Mouse (Mus musculus) intestine, embryonic 16.5 days (tissue): ENCODE data around the gene Cuedc1. TPM values are rescaled to one million over a fixed set of nuclear protein-coding genes. Genes with fewer than 3 reads are reported as not detected.

ENCODE experiments used
- ATAC-seq: fragments of 200-750 bp; cut with Nextera tagmentation; 2 replicates; pipeline ENCODE4 v1.8.0; 2017; ENCODE audit warnings: moderate TSS enrichment, moderate library complexity
- H3K27ac ChIP-seq: fragments of 300-500 bp; sonication (generic); 2 replicates; pipeline ENCODE4 v1.5.1; 2014; ENCODE audit warnings: mild to moderate bottlenecking, low read length
- H3K27me3 ChIP-seq: fragments of 300-500 bp; sonication (generic); replicated peaks from 2 replicates; pipeline ENCODE4 v1.6.1; 2014; ENCODE audit warnings: low read length, control low read depth, mixed read lengths; ENCODE audit not compliant: control insufficient read depth, insufficient read depth
- H3K36me3 ChIP-seq: fragments of 300-500 bp; sonication (generic); 2 replicates; pipeline ENCODE4 v1.6.1; 2014; ENCODE audit warnings: low read length, control low read depth; ENCODE audit not compliant: control insufficient read depth, insufficient read depth
- H3K4me1 ChIP-seq: fragments of 300-500 bp; sonication (generic); 2 replicates; pipeline ENCODE4 v1.6.1; 2014; ENCODE audit warnings: low read length, control low read depth, mixed read lengths; ENCODE audit not compliant: control insufficient read depth, insufficient read depth
- H3K4me2 ChIP-seq: fragments of 300-500 bp; sonication (generic); 2 replicates; pipeline ENCODE4 v1.6.1; 2014; ENCODE audit warnings: low read depth, low read length, control low read depth
- H3K4me3 ChIP-seq: fragments of 300-500 bp; sonication (generic); 2 replicates; pipeline ENCODE4 v1.5.1; 2014; ENCODE audit warnings: mild to moderate bottlenecking, low read length
- H3K9ac ChIP-seq: fragments of 300-500 bp; sonication (generic); 2 replicates; pipeline ENCODE4 v1.6.1; 2014; ENCODE audit warnings: low read depth, low read length
- H3K9me3 ChIP-seq: fragments of 300-500 bp; sonication (generic); 2 replicates; pipeline ENCODE4 v1.6.1; 2016; ENCODE audit warnings: low read length, control low read depth; ENCODE audit not compliant: control insufficient read depth
- WGBS: fragments of 180-500 bp; shearing (Covaris S2); extraction: QIAGEN DNeasy Blood & Tissue Kit; methylation state at CpG from one replicate; pipeline ENCODE4 v1.1.7; 2014; 5-methylcytosine and 5-hydroxymethylcytosine counted together
- polyA plus RNA-seq: library from polyadenylated mRNA; unstranded; fragments of >200 nt; fragmentation: Nextera tagmentation; extraction: Ambion mirVana; gene quantifications from 2 replicates; pipeline ENCODE4 v1.2.1, GENCODE M21; 2015

Gene Cuedc1
- polyA plus RNA-seq, 1 experiment from 2014 or later, result 8.5 TPM

- no peaks in the 10 kb centered on the region for H3K9me3 ChIP-seq
- peaks cover 18% of the 10 kb centered on the region for H3K4me1 ChIP-seq
- H3K27ac ChIP-seq, result no peak overlapping the region
- H3K9ac ChIP-seq, result no peak overlapping the region
- no peaks in the 10 kb centered on the region for H3K36me3 ChIP-seq
- no peak for ATAC-seq
- no peaks in the 10 kb centered on the region for H3K27me3 ChIP-seq
- no peak overlapping the region for H3K4me3 ChIP-seq
- WGBS, result 73% methylated on average over 5 of the region's 5 CpGs
- no peak overlapping the region for H3K4me2 ChIP-seq
Observed at GRCm38 (mm10) chr11:88123021-88123420, 25.2 kb downstream of the Cuedc1 start.

DNA sequence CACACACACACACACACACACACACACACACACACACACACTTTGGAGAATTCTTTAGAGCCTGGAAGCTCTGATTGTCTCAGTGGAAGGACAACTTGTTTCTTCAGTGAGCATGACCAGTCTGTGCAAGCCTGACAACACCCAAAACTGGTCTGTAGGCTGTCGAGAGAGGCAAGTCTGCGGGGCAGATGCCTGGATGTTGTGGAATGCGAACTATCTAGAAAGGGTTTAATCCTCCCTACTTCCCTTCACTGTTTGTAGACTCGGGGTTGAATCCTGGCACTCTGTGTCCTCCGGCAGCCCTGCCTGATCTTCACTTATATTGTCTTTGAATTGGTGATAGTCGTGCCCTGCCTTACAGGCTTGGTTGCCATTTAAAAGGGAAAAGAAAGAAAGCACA lies 25.9 kb downstream of the Cuedc1 start:
- Histone ChIP-seq H3K9me3 (no peaks in the 10 kb centered on the region), H3K4me1 (peaks cover 11% of the 10 kb centered on the region), H3K9ac (no peak overlapping the region), H3K4me2 (no peak overlapping the region), H3K27me3 (no peaks in the 10 kb centered on the region), H3K27ac (no peak overlapping the region), H3K36me3 (no peaks in the 10 kb centered on the region), H3K4me3 (no peak overlapping the region)
- no peak for ATAC-seq
- WGBS, result 24% methylated on average over 6 of the region's 6 CpGs

DNA sequence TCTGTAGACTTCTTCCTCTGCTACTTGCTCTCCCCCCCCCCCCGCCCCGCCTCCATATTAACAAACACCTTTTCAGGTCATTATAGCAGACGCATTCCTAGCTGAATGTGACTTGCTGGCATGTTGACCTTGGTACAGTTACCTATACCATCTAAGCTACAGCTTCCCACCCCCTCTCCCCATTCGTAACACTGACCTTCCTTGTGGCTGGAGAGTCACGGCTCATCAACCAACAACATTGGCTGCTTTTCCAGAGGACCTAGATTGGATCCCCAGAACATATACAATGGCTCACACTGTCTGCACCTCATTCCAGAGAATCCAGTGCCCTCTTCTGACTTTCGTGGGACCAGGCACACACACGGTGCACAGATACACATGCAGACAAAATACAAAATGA lies 27.6 kb downstream of the Cuedc1 start:
- ATAC-seq, result no peak

GRCm38 (mm10) chr11:88126306-88126793 lies 28.5 kb downstream of the Cuedc1 start:
- Histone ChIP-seq H3K27ac (no peak overlapping the region), H3K9ac (no peak overlapping the region), H3K4me2 (no peak overlapping the region), H3K27me3 (no peaks in the 10 kb centered on the region), H3K36me3 (no peaks in the 10 kb centered on the region), H3K4me1 (no peaks in the 10 kb centered on the region), H3K9me3 (no peaks in the 10 kb centered on the region), H3K4me3 (no peak overlapping the region)
- ATAC-seq, result no peak
- WGBS, result 42% methylated on average over 5 of the region's 5 CpGs

More for the DNA sequence above, 27.6 kb downstream of the Cuedc1 start:
- Histone ChIP-seq H3K27ac (no peak overlapping the region), H3K4me3 (no peak overlapping the region), H3K36me3 (no peaks in the 10 kb centered on the region), H3K4me1 (no peaks in the 10 kb centered on the region), H3K9me3 (no peaks in the 10 kb centered on the region), H3K4me2 (no peak overlapping the region), H3K27me3 (no peaks in the 10 kb centered on the region), H3K9ac (no peak overlapping the region)
- 79% methylated on average over 7 of the region's 7 CpGs for WGBS

DNA sequence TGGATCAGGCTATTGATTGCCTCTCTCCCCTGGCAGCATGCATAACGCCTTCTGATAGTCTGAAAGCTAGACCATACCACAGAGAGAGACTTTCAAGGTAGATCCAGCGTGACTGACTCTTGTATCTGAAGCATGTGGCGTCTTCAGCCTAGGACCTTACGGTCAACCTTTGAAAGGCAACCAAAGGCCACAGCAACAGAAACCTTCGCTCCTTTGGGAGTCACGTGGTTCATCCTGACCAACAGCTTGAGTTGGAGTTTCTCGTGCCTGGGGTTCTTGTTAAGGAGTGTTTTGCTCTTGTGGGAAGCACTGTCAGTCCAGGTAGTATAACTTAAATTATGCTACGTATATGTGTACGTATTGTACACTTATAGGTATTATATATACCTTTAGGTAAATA lies 30.6 kb downstream of the Cuedc1 start:
- 89% methylated on average over 9 of the region's 9 CpGs for WGBS
- no peak for ATAC-seq
- Histone ChIP-seq H3K9ac (no peak overlapping the region), H3K27ac (no peak overlapping the region), H3K9me3 (no peaks in the 10 kb centered on the region), H3K4me1 (no peaks in the 10 kb centered on the region), H3K4me3 (no peak overlapping the region), H3K4me2 (no peak overlapping the region), H3K36me3 (no peaks in the 10 kb centered on the region), H3K27me3 (no peaks in the 10 kb centered on the region)

- Histone ChIP-seq H3K27me3 (no peaks in the 10 kb centered on the region), H3K27ac (no peak overlapping the region), H3K9me3 (no peaks in the 10 kb centered on the region), H3K4me3 (no peak overlapping the region), H3K4me2 (no peak overlapping the region), H3K9ac (no peak overlapping the region), H3K36me3 (no peaks in the 10 kb centered on the region), H3K4me1 (no peaks in the 10 kb centered on the region)
- ATAC-seq, result no peak
- 81% methylated on average over 3 of the region's 3 CpGs for WGBS
Observed at GRCm38 (mm10) chr11:88129281-88129680, 31.4 kb downstream of the Cuedc1 start.

GRCm38 (mm10) chr11:88129935-88130334 lies 32.1 kb downstream of the Cuedc1 start:
- Histone ChIP-seq H3K9me3 (no peaks in the 10 kb centered on the region), H3K27me3 (no peaks in the 10 kb centered on the region), H3K4me3 (no peak overlapping the region), H3K36me3 (no peaks in the 10 kb centered on the region), H3K4me1 (no peaks in the 10 kb centered on the region), H3K9ac (no peak overlapping the region), H3K4me2 (no peak overlapping the region), H3K27ac (no peak overlapping the region)
- WGBS, result 95% methylated on average over 10 of the region's 10 CpGs
- ATAC-seq, result no peak

- WGBS, result 40% methylated on average over 8 of the region's 8 CpGs
- no peak overlapping the region for H3K4me3 ChIP-seq
- H3K27ac ChIP-seq, result peak overlapping the region; percentile 57
- H3K4me1 ChIP-seq, result no peaks in the 10 kb centered on the region
- no peak overlapping the region for H3K4me2 ChIP-seq
- 0 out of 2 replicates have a peak, but pooled peaks have one; percentile 40 for ATAC-seq
- no peak overlapping the region for H3K9ac ChIP-seq
- no peaks in the 10 kb centered on the region for H3K36me3 ChIP-seq
- H3K27me3 ChIP-seq, result no peaks in the 10 kb centered on the region
- no peaks in the 10 kb centered on the region for H3K9me3 ChIP-seq
Observed at GRCm38 (mm10) chr11:88131847-88132246, 34.0 kb downstream of the Cuedc1 start.

- no peak for ATAC-seq
- 53% methylated on average over 7 of the region's 7 CpGs for WGBS
- no peak overlapping the region for H3K4me2 ChIP-seq
- no peak overlapping the region for H3K9ac ChIP-seq
- no peaks in the 10 kb centered on the region for H3K27me3 ChIP-seq
- H3K36me3 ChIP-seq, result no peaks in the 10 kb centered on the region
- no peak overlapping the region for H3K4me3 ChIP-seq
- H3K4me1 ChIP-seq, result peaks cover 21% of the 10 kb centered on the region
- no peaks in the 10 kb centered on the region for H3K9me3 ChIP-seq
- no peak overlapping the region for H3K27ac ChIP-seq
Observed at GRCm38 (mm10) chr11:88135218-88135617, 37.4 kb downstream of the Cuedc1 start.

DNA sequence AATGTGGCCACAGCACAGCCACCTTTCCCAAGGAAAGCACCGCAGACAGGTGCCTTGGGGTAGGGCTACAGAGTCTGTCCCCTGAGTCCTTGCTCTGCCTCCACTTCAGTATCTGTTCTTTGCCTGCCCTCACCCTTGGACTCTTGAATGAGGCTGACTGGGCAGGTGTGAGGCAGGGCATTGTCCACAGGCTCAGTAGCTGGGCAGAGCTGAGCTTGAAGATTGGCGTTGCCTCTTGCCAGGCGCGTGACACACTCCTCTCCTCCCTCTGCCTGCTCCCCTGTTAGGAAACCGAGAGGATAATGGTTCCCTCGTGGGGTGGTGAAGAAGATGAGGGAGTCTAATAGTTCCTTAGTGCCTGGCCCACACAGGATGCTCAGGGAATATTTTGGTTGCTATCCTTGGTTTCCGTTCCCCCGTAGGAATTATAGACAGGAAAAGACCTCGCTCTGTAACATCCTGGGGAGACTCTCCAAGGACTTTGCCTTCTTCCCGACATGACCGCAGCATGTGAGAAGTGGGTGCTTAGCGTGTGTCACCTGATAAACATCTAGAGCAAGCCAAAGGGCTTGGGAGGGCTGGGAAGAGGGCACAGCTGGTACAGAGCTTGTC lies 40.1 kb downstream of the Cuedc1 start:
- Histone ChIP-seq H3K36me3 (no peaks in the 10 kb centered on the region), H3K4me1 (peaks cover 21% of the 10 kb centered on the region), H3K4me3 (no peak overlapping the region), H3K27ac (no peak overlapping the region), H3K9me3 (no peaks in the 10 kb centered on the region), H3K9ac (no peak overlapping the region), H3K27me3 (no peaks in the 10 kb centered on the region), H3K4me2 (no peak overlapping the region)
- WGBS, result 71% methylated on average over 12 of the region's 12 CpGs
- ATAC-seq, result 0 out of 2 replicates have a peak, but pooled peaks have one; percentile 16
